Mouse (Mus musculus) gastrocnemius, adult 18-20 months (tissue): ENCODE measurements around the gene Cacna2d2. TPM values are rescaled to one million over a fixed set of nuclear protein-coding genes. Genes with fewer than 3 reads are reported as not detected.
A peak's percentile ranks its signal among the peaks of the same experiment; 100 is the strongest.

ENCODE experiments used
- DNase-seq: peaks from one replicate; pipeline ENCODE4 v3.0.0; 2021; ENCODE audit warnings: low spot score
- total RNA-seq, 2 experiments: library from RNA; stranded (reverse); gene quantifications; 2 replicates each; pipeline ENCODE4 v1.2.3; 2021

Gene Cacna2d2
- total RNA-seq, 2 experiments from 2014 or later: 0.52 to 0.94 TPM

DNA sequence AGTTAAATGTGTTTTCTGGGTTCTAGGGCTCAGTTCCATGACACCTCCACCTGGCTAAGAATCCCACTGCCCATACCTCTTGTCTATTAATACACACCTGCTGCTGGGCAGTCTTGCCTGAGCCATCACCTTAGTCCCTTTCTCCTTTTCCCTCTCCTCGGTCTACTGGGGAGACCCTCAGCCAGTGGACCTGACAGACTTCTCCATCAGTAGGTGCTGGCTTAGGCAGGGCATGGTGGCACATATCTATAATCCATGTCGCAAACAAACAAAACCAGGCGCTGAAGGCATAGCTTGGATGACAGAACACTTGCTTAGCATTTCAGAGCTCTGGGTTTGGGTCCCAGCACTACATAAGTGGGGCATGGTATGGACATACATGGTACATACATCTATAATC, 139.3 kb downstream of the Cacna2d2 start:
- no peak for DNase-seq

DNA sequence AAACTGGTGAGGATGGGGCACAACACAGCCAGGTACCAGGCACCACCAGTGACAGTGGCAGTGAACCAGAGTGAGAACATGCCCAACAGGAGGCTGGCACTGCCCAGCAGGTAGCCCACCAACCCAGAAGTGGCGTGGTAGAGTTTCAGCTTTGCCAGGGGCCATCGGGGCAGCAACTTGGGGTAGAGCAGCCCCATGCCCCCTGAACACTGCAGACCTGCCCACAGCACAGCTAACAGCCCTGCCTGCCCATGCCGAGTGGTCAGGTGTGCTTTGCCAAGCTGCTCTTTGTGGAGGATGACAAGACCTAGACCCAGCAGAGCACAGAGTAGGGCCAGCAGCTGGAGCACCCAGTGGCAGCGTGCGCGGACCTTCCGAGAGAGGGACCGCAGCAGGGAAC, 140.5 kb downstream of the Cacna2d2 start:
- DNase-seq: no peak

DNA sequence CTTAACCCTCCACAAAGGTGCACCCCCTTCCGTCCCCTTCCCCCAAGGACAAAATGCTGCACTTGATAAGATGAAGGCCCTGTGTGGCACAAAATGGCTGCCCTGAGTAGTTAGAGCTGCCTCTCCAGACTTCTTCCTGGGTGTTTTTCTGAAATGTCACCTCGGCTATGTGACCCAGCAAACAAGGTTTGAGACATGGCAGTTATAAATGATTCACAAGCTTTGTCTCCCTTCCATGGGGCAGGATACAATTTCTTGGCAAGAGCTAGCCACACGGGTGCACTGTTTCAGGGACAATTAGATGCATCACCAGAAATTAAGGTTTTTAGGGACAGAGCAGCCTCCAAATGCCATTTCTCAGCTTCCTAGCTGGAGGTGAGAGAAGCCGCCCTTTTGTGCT, 141.0 kb downstream of the Cacna2d2 start:
- DNase-seq: no peak

DNA sequence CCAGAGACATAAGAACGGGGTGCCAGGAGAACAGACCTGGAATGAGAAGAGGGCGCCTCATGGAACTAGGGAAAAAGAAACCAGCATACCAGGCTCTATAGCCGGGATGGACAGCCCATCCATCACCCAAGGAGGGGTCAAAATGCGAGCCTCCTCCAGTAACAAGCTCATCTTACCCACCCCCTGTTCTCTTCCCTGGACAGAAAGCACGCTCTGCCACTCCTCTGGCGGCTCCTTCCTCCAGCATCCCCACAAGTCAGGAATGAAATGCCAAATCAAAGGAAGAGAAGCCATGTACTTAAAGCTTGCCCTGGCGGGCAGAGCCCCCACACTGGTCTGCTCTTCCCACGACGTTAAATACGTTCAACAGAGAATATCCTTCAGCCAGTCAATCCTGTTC, 141.6 kb downstream of the Cacna2d2 start:
- no peak for DNase-seq

DNA sequence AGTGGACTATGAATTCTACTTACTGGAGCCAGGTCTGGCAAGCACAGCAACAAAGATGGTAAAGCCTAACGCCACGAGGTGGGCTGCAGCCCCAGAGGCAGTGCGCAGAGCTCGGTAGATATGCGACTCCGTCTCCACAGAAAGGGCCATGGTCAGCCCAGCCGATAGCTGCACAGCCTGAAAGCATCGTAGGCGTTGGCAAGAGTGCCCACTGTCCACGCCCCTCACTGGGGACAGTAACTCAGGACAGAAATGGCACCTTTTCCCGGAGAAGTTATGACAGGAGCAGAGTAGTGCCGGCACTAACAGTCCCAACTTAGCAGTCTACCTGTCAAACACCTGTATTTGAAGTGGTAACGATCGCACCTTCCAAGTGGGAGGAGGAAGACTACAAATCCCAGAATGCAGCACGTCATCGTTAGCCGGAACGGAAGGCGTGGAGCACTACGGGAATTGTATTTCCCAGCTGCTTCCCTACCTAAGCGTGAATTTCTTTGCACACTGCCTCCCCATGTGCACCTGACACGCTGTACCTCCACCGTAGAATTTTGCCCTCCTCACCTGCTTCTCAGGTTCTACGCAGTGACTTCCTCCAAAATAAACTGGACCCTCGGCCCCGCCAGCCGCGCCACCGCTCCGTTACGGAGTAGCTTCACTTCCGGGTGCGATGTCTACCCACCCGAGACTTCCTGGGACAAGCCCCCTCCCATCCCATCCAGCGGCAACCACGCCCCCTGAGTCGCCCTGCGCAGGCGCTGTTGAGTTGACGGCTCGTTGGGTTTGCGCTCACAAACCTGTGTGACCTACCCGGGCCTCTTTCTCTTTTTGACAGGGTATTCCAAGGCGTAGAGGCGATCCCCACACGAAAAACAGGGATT, 142.3 kb downstream of the Cacna2d2 start, which contains the start of the genes Cyb561d2 and Nprl2:
Gene Cyb561d2 (minus strand): TSS at position 720 of the 878 bp plus-strand sequence.
Gene Nprl2 (plus strand): TSS at position 753 of the 878 bp plus-strand sequence.
- DNase-seq: peak; percentile 95

DNA sequence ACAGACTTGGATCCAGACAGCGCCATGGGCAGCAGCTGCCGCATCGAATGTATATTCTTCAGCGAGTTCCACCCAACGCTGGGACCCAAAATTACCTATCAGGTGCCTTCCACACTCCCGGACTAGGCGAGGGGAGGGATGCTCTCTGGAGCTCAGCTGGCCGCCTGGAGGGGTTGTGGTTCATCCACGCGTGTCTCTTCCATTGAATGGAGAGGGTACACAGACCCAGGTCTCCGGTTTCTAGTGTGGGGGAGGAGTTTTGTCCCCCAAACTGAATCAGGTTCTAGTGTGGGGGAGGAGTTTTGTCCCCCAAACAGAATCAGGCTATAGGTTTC, 142.9 kb downstream of the Cacna2d2 start:
- no peak for DNase-seq

DNA sequence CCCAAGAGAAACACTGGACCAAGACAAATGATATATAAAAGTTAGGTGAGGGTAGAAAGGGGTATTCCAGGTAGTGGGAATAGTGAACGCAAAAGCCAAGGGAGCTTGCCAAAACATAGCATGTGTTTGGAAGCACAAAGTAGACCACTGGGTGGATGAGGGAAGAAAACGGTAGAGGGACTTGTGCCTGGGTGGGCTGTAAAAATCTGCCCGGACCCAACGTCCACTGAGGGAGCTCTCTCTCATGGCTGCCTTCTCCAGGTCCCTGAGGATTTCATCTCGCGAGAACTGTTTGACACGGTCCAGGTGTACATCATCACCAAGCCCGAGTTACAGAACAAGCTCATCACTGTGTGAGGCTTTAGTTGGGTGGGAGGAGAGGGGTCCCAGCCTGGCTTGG, 143.3 kb downstream of the Cacna2d2 start:
- no peak for DNase-seq

DNA sequence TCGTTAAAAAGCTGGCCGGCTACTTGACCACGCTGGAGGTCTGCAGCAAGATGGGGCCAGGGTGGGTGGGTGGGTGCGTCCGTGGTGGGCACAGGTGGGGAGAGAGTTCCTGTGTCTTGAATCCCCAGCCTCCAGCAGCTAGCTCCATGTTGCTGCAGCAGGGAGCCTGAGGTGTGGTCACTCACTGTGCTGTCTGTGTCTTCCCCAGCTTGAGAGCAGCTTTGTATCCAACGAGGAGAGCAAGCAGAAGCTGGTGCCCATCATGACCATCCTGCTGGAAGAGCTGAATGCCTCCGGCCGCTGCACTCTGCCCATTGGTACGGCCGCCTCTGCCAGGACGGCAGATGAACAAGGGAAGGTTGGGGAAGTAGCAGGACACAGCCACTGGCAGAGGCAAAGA, 143.9 kb downstream of the Cacna2d2 start:
- DNase-seq: no peak

DNA sequence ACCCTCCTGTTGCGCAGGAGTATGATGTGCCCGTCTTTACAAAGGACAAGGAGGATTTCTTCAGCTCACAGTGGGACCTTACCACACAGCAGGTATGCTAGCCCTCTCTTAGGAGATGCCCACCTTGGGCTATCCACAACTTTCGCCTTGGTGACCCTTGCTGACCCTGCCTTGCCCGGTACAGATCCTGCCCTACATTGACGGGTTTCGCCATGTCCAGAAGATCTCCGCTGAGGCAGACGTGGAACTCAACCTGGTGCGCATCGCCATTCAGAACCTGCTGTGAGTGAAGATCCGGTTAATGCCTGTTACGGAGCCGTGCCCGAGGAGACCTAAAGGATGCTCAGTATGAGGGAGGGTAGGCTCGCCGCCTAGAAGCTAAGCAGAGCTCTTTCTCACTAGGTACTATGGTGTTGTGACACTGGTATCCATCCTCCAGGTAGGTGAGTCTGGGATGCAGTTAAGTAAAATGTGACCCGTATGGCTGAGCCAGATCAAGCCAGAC, 144.8 kb downstream of the Cacna2d2 start:
- DNase-seq: no peak

DNA sequence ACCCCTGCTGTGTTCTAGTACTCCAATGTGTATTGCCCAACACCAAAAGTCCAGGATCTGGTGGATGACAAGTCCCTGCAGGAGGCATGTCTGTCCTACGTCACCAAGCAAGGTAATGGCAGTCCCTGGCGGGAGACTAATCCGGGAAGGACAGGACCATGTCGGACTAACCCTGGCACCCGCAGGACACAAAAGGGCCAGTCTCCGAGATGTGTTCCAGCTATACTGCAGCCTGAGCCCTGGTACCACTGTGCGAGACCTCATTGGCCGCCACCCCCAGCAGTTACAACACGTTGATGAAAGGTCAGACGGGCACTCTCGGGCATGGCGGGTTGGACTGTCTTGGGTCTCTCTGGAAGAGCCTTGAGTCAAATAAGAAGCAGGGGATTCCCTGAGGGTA, 145.3 kb downstream of the Cacna2d2 start:
- DNase-seq: no peak

DNA sequence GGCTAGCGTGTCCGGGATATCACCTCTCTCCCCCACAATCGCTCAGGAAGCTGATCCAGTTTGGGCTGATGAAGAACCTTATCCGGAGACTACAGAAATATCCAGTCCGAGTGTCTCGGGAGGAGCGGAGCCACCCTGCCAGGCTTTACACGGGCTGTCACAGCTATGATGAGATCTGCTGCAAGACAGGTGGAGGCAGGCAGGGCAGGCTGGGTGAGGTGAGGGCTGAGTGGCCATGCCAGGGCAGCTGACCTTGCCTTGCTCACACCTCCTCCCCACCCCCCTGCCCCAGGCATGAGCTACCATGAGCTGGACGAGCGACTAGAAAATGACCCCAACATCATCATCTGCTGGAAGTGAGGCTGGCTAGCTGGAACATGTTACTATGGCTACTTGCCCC, 145.8 kb downstream of the Cacna2d2 start:
- DNase-seq: no peak

DNA sequence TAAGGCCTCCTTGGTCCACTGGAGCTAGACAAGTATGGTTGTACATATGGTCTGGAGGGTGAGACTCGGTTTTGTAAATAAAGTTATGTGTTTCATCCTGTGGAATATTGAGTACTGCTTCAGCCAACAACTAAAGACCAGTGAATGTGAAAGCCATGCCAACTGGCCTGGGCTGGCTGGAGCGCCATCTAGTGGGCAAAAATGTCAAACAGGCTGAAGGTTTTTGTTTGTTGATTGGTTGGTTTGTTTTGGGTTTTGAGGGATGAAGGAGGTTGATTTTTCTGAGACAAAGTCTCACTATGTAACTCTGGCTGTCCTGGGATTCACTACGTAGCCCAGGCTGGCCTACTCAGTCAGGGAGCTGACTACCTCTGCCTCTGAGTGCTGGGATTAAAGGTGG, 146.2 kb downstream of the Cacna2d2 start:
- peak; percentile 78 for DNase-seq

DNA sequence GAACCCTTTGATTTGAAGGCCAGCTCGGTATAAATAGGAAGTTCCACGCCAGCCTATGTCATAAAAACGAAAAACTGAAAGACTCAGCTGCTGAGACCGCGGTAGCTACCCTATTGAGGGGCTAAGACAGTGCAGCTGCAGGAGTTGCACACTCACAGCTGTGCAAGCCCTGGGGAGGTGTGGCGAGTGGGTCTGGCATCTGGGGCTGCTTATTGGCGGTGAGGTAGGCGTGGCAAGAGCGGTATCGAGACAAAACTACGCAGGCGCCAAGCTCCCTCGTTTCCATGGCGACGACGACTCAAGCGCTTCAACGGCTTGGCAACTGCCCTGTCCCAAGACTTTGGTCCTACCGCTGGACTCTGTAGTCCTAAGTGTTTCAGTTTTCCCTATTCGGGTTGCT, 147.6 kb downstream of the Cacna2d2 start, which contains the start of gene Zmynd10:
Gene Zmynd10 (plus strand): TSS at position 273 of the 400 bp plus-strand sequence.
- DNase-seq: peak; percentile 81

DNA sequence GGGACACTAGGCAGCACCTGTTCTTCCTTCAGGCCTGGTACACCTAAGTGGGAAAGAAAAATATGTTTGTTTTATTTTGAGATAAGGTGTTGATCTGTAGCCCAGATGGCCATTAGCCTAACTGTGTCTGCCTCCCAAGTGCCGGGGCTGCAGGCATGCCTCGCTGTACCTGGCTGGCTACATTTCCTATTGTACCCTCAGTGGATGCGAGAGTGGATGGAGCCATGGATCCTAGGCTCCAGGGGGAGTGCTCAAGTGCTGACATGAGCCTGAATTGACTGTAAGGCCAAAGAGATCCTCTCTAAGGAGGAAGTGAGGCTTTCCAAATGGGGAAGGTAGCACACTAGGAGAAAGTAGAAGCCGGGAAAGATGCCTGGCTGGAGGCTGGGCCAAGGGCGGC, 148.5 kb downstream of the Cacna2d2 start:
- no peak for DNase-seq

DNA sequence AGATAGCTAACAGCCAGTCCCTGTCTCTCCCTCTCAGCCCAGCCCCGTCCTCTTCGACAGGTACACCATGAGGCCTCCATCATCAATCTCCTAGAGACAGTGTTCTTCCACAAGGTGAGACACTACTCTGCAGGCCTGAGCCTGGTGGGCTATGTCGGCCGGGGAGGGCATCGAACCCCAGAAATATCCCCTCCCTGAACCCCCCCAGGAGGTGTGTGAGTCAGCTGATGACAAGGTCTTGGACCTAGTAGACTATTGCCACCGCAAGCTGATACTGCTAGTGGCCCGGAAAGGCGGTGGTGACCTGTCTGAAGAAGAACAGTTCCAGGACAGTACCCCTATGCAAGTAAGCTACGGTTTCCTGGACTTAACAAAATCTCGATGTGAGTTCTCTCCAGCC, 149.4 kb downstream of the Cacna2d2 start:
- DNase-seq: no peak

DNA sequence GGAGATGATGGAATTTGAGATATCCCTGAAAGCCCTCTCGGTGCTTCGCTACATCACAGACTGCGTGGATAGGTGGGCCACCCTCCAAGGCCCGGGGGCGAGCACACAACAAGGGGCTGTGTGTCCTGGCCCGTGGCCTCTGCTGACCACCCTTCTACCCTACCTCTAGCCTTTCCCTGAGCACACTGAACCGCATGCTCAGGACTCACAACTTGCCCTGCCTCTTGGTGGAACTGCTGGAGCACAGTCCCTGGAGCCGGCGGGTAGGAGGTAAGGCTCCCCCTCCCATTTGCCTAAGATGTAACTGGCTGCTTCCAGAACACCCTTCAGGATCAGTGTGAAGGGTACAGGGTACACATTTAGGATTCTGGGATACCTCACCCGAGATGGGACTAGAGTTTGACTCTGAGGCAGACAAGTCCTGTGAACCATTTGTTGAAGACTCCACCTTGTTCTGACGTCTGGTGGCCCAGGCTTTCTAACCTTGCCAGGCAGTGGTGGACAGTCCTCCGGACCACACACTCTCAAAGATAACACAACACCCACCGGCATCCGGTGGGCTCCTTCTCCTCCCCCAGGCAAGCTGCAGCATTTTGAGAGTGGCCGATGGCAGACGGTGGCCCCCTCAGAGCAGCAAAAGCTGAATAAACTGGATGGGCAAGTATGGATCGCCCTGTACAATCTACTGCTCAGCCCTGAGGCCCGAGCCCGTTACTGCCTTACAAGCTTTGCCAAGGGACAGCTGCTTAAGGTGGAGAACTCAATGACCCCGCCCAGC, 150.1 kb downstream of the Cacna2d2 start:
- no peak for DNase-seq

DNA sequence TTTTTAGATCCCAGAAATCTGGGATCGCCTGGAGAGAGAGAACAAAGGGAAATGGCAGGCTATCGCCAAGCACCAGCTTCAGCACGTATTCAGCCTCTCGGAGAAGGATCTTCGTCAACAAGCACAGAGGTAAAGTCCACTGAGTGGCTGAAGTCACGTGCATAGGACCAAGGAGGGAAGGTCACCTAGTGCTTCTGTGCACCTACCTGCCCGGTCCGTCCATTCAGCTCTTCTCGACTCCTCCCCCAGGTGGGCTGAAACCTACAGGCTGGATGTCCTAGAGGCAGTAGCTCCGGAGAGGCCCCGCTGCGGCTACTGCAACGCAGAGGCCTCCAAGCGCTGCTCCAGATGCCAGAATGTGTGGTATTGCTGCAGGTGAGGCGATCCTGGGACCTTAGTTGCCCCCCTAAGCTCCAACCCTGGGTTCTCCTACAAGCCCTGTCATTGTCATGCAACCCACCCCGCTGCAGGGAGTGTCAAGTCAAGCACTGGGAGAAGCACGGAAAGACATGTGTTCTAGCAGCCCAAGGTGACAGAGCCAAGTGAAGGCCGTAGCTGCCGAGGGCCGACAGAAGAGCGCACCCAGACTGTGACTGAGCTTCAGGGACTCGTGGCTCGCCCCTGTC, 151.2 kb downstream of the Cacna2d2 start:
- DNase-seq: no peak

DNA sequence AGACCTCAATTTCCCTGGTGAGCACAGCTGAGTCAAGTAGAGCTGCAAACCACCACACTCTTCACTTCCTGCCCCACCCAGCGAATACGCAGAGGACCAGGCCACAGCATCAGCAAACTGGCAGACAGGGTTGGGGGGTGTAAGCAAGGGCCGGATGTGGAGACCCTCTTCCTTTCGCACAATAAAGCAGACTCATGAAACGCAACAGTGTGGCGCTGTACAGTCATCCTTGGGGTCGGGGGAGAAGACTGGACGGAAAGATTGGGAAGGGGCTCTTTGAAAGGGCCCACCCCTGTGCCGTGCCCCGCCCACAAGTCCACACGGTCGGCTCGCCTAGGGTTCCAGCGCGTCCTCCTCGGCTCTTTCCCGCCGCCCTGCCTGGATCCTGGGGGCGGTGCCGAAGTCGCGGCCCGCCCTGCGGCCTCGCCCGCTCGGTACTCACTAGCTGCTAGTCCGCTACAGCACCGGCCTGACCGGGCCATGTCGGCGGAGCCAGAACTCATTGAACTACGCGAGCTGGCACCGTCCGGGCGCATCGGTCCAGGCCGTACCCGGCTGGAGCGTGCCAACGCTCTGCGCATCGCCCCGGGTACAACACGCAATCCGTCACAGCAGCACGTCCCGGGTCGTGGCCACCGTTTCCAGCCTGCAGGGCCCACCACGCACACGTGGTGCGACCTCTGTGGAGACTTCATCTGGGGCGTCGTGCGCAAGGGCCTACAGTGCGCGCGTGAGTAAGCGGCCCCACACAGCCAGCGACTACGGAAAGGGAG, 151.9 kb downstream of the Cacna2d2 start, which contains the start of gene Rassf1:
Gene Rassf1 (plus strand): TSS at position 439 of the 773 bp plus-strand sequence.
- peak; percentile 66 for DNase-seq

DNA sequence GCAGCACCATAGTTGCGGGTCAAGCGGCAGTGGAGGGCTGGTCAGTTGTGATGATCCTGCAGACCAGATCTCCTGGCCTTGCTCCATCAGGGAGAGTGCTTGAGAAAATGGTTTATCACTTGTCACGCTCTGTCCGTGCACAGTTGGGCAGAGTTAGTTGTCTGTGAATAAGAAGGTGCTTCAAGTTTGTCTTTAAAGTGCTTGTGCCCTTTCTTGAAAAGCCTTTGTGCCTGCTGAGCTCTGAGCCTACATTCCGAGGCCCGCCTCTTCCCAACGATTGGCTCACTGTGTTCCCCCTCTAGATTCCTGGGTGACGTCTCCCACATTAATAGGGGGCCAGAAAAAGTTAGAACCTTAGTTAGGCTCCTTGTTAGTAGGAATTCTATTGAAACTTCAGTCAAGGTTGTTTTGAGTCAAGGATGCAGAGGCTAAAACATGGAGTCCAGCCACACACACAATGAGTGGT, 152.5 kb downstream of the Cacna2d2 start:
- no peak for DNase-seq

DNA sequence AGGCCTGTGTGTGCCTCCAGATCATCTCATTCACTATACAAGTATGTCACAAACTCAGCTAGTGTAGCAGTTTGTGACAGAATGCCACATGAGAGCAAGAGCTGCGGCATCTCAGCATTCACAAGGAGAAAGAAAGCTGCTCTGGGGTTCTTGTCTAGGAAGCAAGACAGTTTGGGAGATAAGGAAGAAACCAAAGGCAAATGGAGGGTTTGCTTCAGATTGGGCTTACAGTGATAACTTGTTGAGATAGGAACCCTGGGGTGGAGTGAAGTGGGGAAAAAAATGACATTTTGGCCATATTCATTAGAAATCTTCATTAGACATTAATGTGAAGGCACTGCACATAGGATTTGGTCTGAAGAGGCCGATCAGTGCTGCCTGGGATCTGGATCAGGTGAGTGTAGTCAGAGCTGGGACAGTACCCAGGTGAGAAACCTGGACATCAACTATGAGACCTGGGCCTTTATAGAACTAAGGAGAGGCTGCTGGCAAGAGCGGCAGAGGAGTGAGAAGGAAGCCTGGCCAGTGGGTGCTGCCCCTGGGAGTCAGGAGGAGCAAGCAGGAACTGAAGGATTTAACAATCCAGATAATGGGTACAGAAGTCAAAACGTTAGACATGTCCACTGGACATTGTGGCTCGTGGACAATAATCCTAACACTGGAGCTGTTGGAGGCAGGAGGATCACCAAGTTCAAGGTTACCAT, 153.4 kb downstream of the Cacna2d2 start:
- DNase-seq: no peak
